Mouse (Mus musculus) MEL (cell line): ENCODE measurements around the gene Sult1a1. TPM values are rescaled to one million over a fixed set of nuclear protein-coding genes. Genes with fewer than 3 reads are reported as not detected.
A peak's percentile ranks its signal among the peaks of the same experiment; 100 is the strongest.

Experiments used
- DNase-seq: peaks from one replicate; pipeline ENCODE4 v3.0.0; 2011; ENCODE audit warnings: low read depth, low spot score
- H3K27ac ChIP-seq: 2 replicates; pipeline ENCODE4 v1.5.1; 2012; ENCODE audit warnings: low read depth, mild to moderate bottlenecking, control low read depth, low read length, moderate library complexity; ENCODE audit not compliant: control insufficient read depth
- H3K27me3 ChIP-seq, 2 experiments: fragments of 150-350 bp in 1 of 2; sonication (generic) in 1 of 2; 2 replicates each; pipeline ENCODE4 v1.6.1; 2012; ENCODE audit warnings: low read length in 2 of 2, mild to moderate bottlenecking in 2 of 2, improper control_type of control experiment in 1 of 2, moderate library complexity in 1 of 2; ENCODE audit not compliant: insufficient read depth in 2 of 2, control insufficient read depth in 1 of 2
- H3K36me3 ChIP-seq, 2 experiments: 2 replicates each; pipeline ENCODE4 v1.6.1; 2012 to 2014; ENCODE audit warnings: low read length in 2 of 2, improper control_type of control experiment in 1 of 2, inconsistent platforms in 1 of 2, mild to moderate bottlenecking in 1 of 2; ENCODE audit not compliant: insufficient read depth in 2 of 2, control insufficient read depth in 1 of 2
- H3K4me1 ChIP-seq, 2 experiments: fragments of 150-350 bp in 1 of 2; sonication (generic) in 1 of 2; 2 replicates each; pipeline ENCODE4 v1.6.1; 2012; ENCODE audit warnings: low read length in 2 of 2, improper control_type of control experiment in 1 of 2, mild to moderate bottlenecking in 1 of 2; ENCODE audit not compliant: insufficient read depth in 2 of 2, control insufficient read depth in 1 of 2
- H3K4me3 ChIP-seq, 2 experiments: fragments of 150-350 bp in 1 of 2; sonication (generic) in 1 of 2; 2 replicates each; pipeline ENCODE4 v1.5.1; 2012; ENCODE audit warnings: low read depth in 2 of 2, low read length in 2 of 2, mild to moderate bottlenecking in 2 of 2, moderate library complexity in 2 of 2, control low read depth in 1 of 2, improper control_type of control experiment in 1 of 2; ENCODE audit not compliant: control insufficient read depth in 1 of 2, insufficient read depth in 1 of 2
- H3K79me2 ChIP-seq: 2 replicates; pipeline ENCODE4 v1.6.1; 2012; ENCODE audit warnings: mild to moderate bottlenecking, low read length, moderate library complexity; ENCODE audit not compliant: control insufficient read depth, poor library complexity, insufficient read depth
- H3K9ac ChIP-seq: 2 replicates; pipeline ENCODE4 v1.6.1; 2012; ENCODE audit warnings: low read depth, mild to moderate bottlenecking, control low read depth, low read length, moderate library complexity; ENCODE audit not compliant: control insufficient read depth, poor library complexity, severe bottlenecking
- H3K9me3 ChIP-seq: fragments of 150-350 bp; sonication (generic); replicated peaks from 2 replicates; pipeline ENCODE4 v1.6.1; 2012; ENCODE audit warnings: mild to moderate bottlenecking, low read length, improper control_type of control experiment, moderate library complexity; ENCODE audit not compliant: insufficient read depth
- BHLHE40 ChIP-seq: IDR thresholded peaks from 2 replicates; pipeline ENCODE4 v1.6.1; 2012; ENCODE audit warnings: low read depth, mild to moderate bottlenecking, inconsistent platforms, low read length, improper control_type of control experiment, borderline replicate concordance
- CHD1 ChIP-seq: IDR thresholded peaks from 2 replicates; pipeline ENCODE4 v1.6.1; 2012; ENCODE audit warnings: low read depth, mild to moderate bottlenecking, inconsistent platforms, low read length, improper control_type of control experiment
- CHD2 ChIP-seq: IDR thresholded peaks from 2 replicates; pipeline ENCODE4 v1.6.1; 2011; ENCODE audit warnings: low read length, improper control_type of control experiment
- CTCF ChIP-seq, 3 experiments: IDR thresholded peaks in 2 of 3; conservative IDR thresholded peaks in 1 of 3; 2 replicates each; pipeline ENCODE4 v1.5.1; 2011 to 2012; ENCODE audit warnings: low read length in 3 of 3, low read depth in 2 of 3, mild to moderate bottlenecking in 2 of 3, improper control_type of control experiment in 1 of 3, inconsistent platforms in 1 of 3, mixed read lengths in 1 of 3, moderate library complexity in 1 of 3; ENCODE audit not compliant: control insufficient read depth in 1 of 3, insufficient read depth in 1 of 3, poor library complexity in 1 of 3, severe bottlenecking in 1 of 3
- E2F4 ChIP-seq: IDR thresholded peaks from 2 replicates; pipeline ENCODE4 v1.6.1; 2011; ENCODE audit warnings: low read depth, low read length, improper control_type of control experiment, borderline replicate concordance
- ELF1 ChIP-seq: IDR thresholded peaks from 2 replicates; pipeline ENCODE4 v1.6.1; 2014; ENCODE audit warnings: low read depth, mild to moderate bottlenecking, inconsistent platforms, low read length, improper control_type of control experiment, moderate library complexity
- EP300 ChIP-seq, 2 experiments: IDR thresholded peaks; 2 replicates each; pipeline ENCODE4 v1.6.1; 2011; ENCODE audit warnings: improper control_type of control experiment in 2 of 2, low read length in 2 of 2, low read depth in 1 of 2, mild to moderate bottlenecking in 1 of 2
- ETS1 ChIP-seq: IDR thresholded peaks from 2 replicates; pipeline ENCODE4 v1.6.1; 2012; ENCODE audit warnings: low read depth, mild to moderate bottlenecking, inconsistent platforms, low read length, improper control_type of control experiment, moderate library complexity
- GABPA ChIP-seq: IDR thresholded peaks from 2 replicates; pipeline ENCODE4 v1.6.1; 2012; ENCODE audit warnings: low read depth, mild to moderate bottlenecking, inconsistent platforms, low read length, improper control_type of control experiment, moderate library complexity
- GATA1 ChIP-seq: IDR thresholded peaks from 2 replicates; pipeline ENCODE4 v1.6.1; 2011; ENCODE audit warnings: low read depth, low read length, improper control_type of control experiment
- HCFC1 ChIP-seq: IDR thresholded peaks from 2 replicates; pipeline ENCODE4 v1.6.1; 2012; ENCODE audit warnings: low read depth, mild to moderate bottlenecking, inconsistent platforms, low read length, improper control_type of control experiment, moderate library complexity
- JUND ChIP-seq: IDR thresholded peaks from 2 replicates; pipeline ENCODE4 v1.6.1; 2011; ENCODE audit warnings: low read depth, mild to moderate bottlenecking, improper control_type of control experiment, low read length
- KAT2A ChIP-seq: conservative IDR thresholded peaks from 2 replicates; pipeline ENCODE4 v1.6.1; 2012; ENCODE audit warnings: low read depth, low read length, improper control_type of control experiment, inconsistent platforms
- MAFK ChIP-seq: IDR thresholded peaks from 2 replicates; pipeline ENCODE4 v1.6.1; 2011; ENCODE audit warnings: low read depth, mild to moderate bottlenecking, low read length, improper control_type of control experiment, borderline replicate concordance
- MAX ChIP-seq: IDR thresholded peaks from 2 replicates; pipeline ENCODE4 v1.6.1; 2011; ENCODE audit warnings: low read length, improper control_type of control experiment
- MAZ ChIP-seq: IDR thresholded peaks from 2 replicates; pipeline ENCODE4 v1.6.1; 2012; ENCODE audit warnings: low read depth, mild to moderate bottlenecking, inconsistent platforms, low read length, improper control_type of control experiment
- MEF2A ChIP-seq: IDR thresholded peaks from 2 replicates; pipeline ENCODE4 v1.6.1; 2014; ENCODE audit warnings: low read depth, mild to moderate bottlenecking, inconsistent platforms, low read length, improper control_type of control experiment; ENCODE audit not compliant: poor library complexity, insufficient replicate concordance, severe bottlenecking; ENCODE audit errors: extremely low read depth
- MXI1 ChIP-seq: IDR thresholded peaks from 2 replicates; pipeline ENCODE4 v1.6.1; 2011; ENCODE audit warnings: mild to moderate bottlenecking, low read depth, low read length, improper control_type of control experiment
- MYB ChIP-seq: IDR thresholded peaks from 2 replicates; pipeline ENCODE4 v1.6.1; 2011; ENCODE audit warnings: mild to moderate bottlenecking, low read depth, low read length, improper control_type of control experiment
- MYC ChIP-seq: IDR thresholded peaks from 2 replicates; pipeline ENCODE4 v1.6.1; 2011; ENCODE audit warnings: low read depth, mild to moderate bottlenecking, low read length, improper control_type of control experiment, moderate library complexity
- NELFE ChIP-seq: IDR thresholded peaks from 2 replicates; pipeline ENCODE4 v1.6.1; 2011; ENCODE audit warnings: low read depth, low read length, improper control_type of control experiment
- NRF1 ChIP-seq: IDR thresholded peaks from 2 replicates; pipeline ENCODE4 v1.6.1; 2014; ENCODE audit warnings: low read depth, mild to moderate bottlenecking, inconsistent platforms, low read length, improper control_type of control experiment, moderate library complexity; ENCODE audit not compliant: poor library complexity, insufficient read depth, severe bottlenecking
- POLR2A ChIP-seq, 2 experiments: IDR thresholded peaks; 2 replicates each; pipeline ENCODE4 v1.6.1; 2011 to 2012; ENCODE audit warnings: low read length in 2 of 2, mild to moderate bottlenecking in 2 of 2, control low read depth in 1 of 2, improper control_type of control experiment in 1 of 2, low read depth in 1 of 2, moderate library complexity in 1 of 2; ENCODE audit not compliant: control insufficient read depth in 1 of 2, insufficient read depth in 1 of 2, poor library complexity in 1 of 2
- POLR2AphosphoS2 ChIP-seq: IDR thresholded peaks from 2 replicates; pipeline ENCODE4 v1.6.1; 2011; ENCODE audit warnings: low read length, improper control_type of control experiment
- POLR2AphosphoS5 ChIP-seq: IDR thresholded peaks from 2 replicates; pipeline ENCODE4 v1.6.1; 2012; ENCODE audit warnings: low read depth, borderline replicate concordance, mild to moderate bottlenecking, inconsistent platforms, low read length, moderate library complexity, mixed read lengths
- RCOR1 ChIP-seq: IDR thresholded peaks from 2 replicates; pipeline ENCODE4 v1.6.1; 2012; ENCODE audit warnings: low read depth, mild to moderate bottlenecking, inconsistent platforms, low read length, improper control_type of control experiment
- SIN3A ChIP-seq: IDR thresholded peaks from 2 replicates; pipeline ENCODE4 v1.6.1; 2012; ENCODE audit warnings: low read length, improper control_type of control experiment, inconsistent platforms
- SMC3 ChIP-seq: IDR thresholded peaks from 2 replicates; pipeline ENCODE4 v1.6.1; 2011; ENCODE audit warnings: low read depth, low read length, improper control_type of control experiment
- TCF12 ChIP-seq: IDR thresholded peaks from 2 replicates; pipeline ENCODE4 v1.6.1; 2014; ENCODE audit warnings: low read depth, mild to moderate bottlenecking, inconsistent platforms, low read length, improper control_type of control experiment, moderate library complexity
- UBTF ChIP-seq: IDR thresholded peaks from 2 replicates; pipeline ENCODE4 v1.6.1; 2012; ENCODE audit warnings: low read depth, mild to moderate bottlenecking, inconsistent platforms, low read length, improper control_type of control experiment, moderate library complexity, borderline replicate concordance; ENCODE audit not compliant: insufficient read depth
- USF1 ChIP-seq: IDR thresholded peaks from 2 replicates; pipeline ENCODE4 v1.6.1; 2014; ENCODE audit warnings: low read depth, mild to moderate bottlenecking, inconsistent platforms, low read length, improper control_type of control experiment, moderate library complexity
- ZC3H11A ChIP-seq: IDR thresholded peaks from 2 replicates; pipeline ENCODE4 v1.6.1; 2012; ENCODE audit warnings: low read depth, mild to moderate bottlenecking, inconsistent platforms, low read length, improper control_type of control experiment
- ZMIZ1 ChIP-seq: IDR thresholded peaks from 2 replicates; pipeline ENCODE4 v1.6.1; 2012; ENCODE audit warnings: low read depth, mild to moderate bottlenecking, inconsistent platforms, low read length, improper control_type of control experiment, moderate library complexity
- ZNF384 ChIP-seq: IDR thresholded peaks from 2 replicates; pipeline ENCODE4 v1.6.1; 2012; ENCODE audit warnings: low read depth, mild to moderate bottlenecking, inconsistent platforms, low read length, improper control_type of control experiment
- polyA plus RNA-seq, 2 experiments: library from polyadenylated mRNA; stranded (reverse) in 1 of 2; unstranded in 1 of 2; fragments of >175 nt in 1 of 2; fragments of >200 nt in 1 of 2; gene quantifications; 2 replicates each; pipeline versions ENCODE4 v1.2.1 to v1.2.4; 2012; ENCODE audit warnings: low replicate concordance in 2 of 2, low read depth in 1 of 2; ENCODE audit not compliant: insufficient read length in 2 of 2, insufficient read depth in 1 of 2, missing spikeins in 1 of 2
- total RNA-seq: library from RNA; depleted of rRNA; stranded (reverse); fragments of 300-350 nt; gene quantifications from 2 replicates; pipeline ENCODE4 v1.2.3, GENCODE M21; 2012

Sult1a1 gene
- total and polyA plus RNA-seq, 3 experiments = 0.36 TPM; not detected in 2

DNA sequence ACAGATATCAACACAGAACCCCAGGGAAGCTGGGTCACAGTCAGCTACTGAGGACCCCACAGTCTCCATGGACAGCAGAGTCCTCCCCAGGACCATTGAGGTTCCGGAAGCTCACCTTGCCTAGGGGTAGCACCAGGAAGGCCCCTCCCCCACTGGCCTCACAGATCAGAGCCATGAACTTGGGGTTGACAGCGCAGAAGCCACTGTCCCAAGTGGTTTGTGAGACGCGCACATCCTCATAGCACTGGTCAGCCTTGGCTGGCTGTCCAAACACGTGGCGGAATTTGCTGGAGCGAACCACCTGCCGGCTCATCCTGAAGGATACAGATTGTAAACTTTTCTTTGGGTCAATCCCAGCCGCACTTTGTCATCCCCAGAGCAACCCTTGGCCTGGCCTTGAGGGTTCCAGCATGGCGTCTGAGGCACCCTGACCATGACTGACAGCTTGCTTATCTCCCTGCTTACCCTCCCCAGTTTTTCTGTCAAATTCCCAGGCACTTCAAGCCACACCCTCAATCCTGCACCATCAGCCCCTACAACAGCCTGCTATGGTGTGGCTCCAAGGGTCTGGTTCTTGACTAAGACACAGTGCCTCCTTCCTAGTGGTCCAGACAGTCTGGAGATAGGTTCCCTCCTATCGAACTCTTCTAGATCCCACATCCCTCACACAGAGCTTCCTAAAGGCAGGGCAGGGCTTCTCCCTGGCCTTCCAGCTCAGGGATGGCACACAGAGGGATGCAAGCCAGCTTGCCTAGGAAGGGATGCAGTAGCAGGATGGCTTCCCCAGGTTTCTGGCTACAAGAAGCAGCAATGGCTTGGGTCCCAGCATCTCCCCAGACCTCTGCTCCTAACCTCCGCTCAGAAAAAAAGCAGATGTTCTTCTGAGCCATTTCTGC, 26.9 kb upstream of the Sult1a1 start:
- Histone ChIP-seq H3K4me1 (peaks cover 11 to 35% of the 10 kb centered on the region in 2 experiments; a peak in 3 of 4 replicates), H3K36me3 (peaks cover 0 to 28% of the 10 kb centered on the region in 2 experiments; a peak in 2 of 4 replicates), H3K9me3 (no peaks in the 10 kb centered on the region), H3K27ac (peak overlapping the region; percentile 93), H3K27me3 (no peaks in the 10 kb centered on the region), H3K79me2 (peaks cover 27% of the 10 kb centered on the region), H3K4me3 (peak overlapping the region; percentile 65 to 88), H3K9ac (peak overlapping the region; percentile 76)
- DNase-seq = peak; percentile 63
- TF ChIP-seq MXI1 (no peak; the same call in none of the 2 replicates), JUND (no peak), MEF2A (no peak), ZNF384 (no peak), POLR2AphosphoS5 (no peak), MYB (no peak), UBTF (no peak), MAFK (no peak), GABPA (no peak), ZMIZ1 (0 out of 2 replicates have a peak, but pooled peaks have one; percentile 5), ETS1 (no peak), POLR2AphosphoS2 (no peak), NRF1 (no peak), GATA1 (no peak), EP300 (IDR thresholded peaks at IDR 0.05; ENCODE audit: low read depth in 1 of 2, low read length in 2 of 2) (peak in 1 of 2 experiments; percentile 10; a peak in 1 of 4 replicates), ZC3H11A (no peak), SIN3A (peak; percentile 31; the same call in 1 of the 2 replicates), CHD2 (no peak), CTCF (IDR thresholded peaks at IDR 0.05 in 2 of 3, conservative IDR thresholded peaks at IDR 0.05 in 1 of 3; ENCODE audit: control insufficient read depth in 1 of 3, insufficient read depth in 1 of 3, low read depth in 2 of 3, low read length in 3 of 3, poor library complexity in 1 of 3, severe bottlenecking in 1 of 3) (no peak), MYC (no peak), SMC3 (no peak), MAZ (0 out of 2 replicates have a peak, but pooled peaks have one; percentile 40), MAX (no peak), HCFC1 (no peak), RCOR1 (0 out of 2 replicates have a peak, but pooled peaks have one; percentile 19), USF1 (no peak), ELF1 (no peak), POLR2A (IDR thresholded peaks at IDR 0.05; ENCODE audit: control insufficient read depth in 1 of 2, insufficient read depth in 1 of 2, low read depth in 1 of 2, low read length in 2 of 2, poor library complexity in 1 of 2) (0 out of 4 replicates have a peak, but pooled peaks of 1 of the 2 experiments have one; percentile 18), BHLHE40 (no peak), E2F4 (no peak), NELFE (0 out of 2 replicates have a peak, but pooled peaks have one; percentile 30), KAT2A (no peak), TCF12 (no peak), CHD1 (no peak; the same call in 1 of the 2 replicates)
